Mouse (Mus musculus) forebrain, embryonic 13.5 days (tissue): Measurements from ENCODE around the gene Klhl2. TPM values are rescaled to one million over a fixed set of nuclear protein-coding genes. Genes with fewer than 3 reads are reported as not detected.

Experiments
- ATAC-seq: fragments of 200-750 bp; cut with Nextera tagmentation; 2 replicates; pipeline ENCODE4 v1.8.0; 2017
- H3K27ac ChIP-seq: fragments of 300-500 bp; sonication (generic); 2 replicates; pipeline ENCODE4 v1.5.1; 2015; ENCODE audit warnings: inconsistent platforms, mild to moderate bottlenecking, moderate library complexity
- H3K27me3 ChIP-seq: fragments of 300-500 bp; sonication (generic); 2 replicates; pipeline ENCODE4 v1.6.1; 2015; ENCODE audit warnings: mild to moderate bottlenecking, inconsistent platforms
- H3K36me3 ChIP-seq: fragments of 300-500 bp; sonication (generic); 2 replicates; pipeline ENCODE4 v1.6.1; 2015; ENCODE audit warnings: mild to moderate bottlenecking, inconsistent platforms; ENCODE audit not compliant: poor library complexity, severe bottlenecking
- H3K4me1 ChIP-seq: fragments of 300-500 bp; sonication (generic); 2 replicates; pipeline ENCODE4 v1.6.1; 2015; ENCODE audit warnings: inconsistent platforms
- H3K4me2 ChIP-seq: fragments of 300-500 bp; sonication (generic); 2 replicates; pipeline ENCODE4 v1.6.1; 2015; ENCODE audit warnings: inconsistent platforms, mild to moderate bottlenecking, moderate library complexity
- H3K4me3 ChIP-seq: fragments of 300-500 bp; sonication (generic); 2 replicates; pipeline ENCODE4 v1.5.1; 2015; ENCODE audit warnings: mild to moderate bottlenecking, inconsistent platforms
- H3K9ac ChIP-seq: fragments of 300-500 bp; sonication (generic); 2 replicates; pipeline ENCODE4 v1.6.1; 2015; ENCODE audit warnings: mild to moderate bottlenecking, inconsistent platforms
- H3K9me3 ChIP-seq: fragments of 300-500 bp; sonication (generic); replicated peaks from 2 replicates; pipeline ENCODE4 v1.6.1; 2016; ENCODE audit warnings: inconsistent platforms
- WGBS: fragments of 180-500 bp; shearing (Covaris S2); methylation state at CpG from one replicate; pipeline ENCODE4 v1.1.7; 2015; 5-methylcytosine and 5-hydroxymethylcytosine counted together
- polyA plus RNA-seq: library from polyadenylated mRNA; unstranded; fragments of >200 nt; fragmentation: Nextera tagmentation; extraction: Ambion mirVana; gene quantifications from 2 replicates; pipeline ENCODE4 v1.2.1, GENCODE M21; 2015

The Klhl2 gene
- 12.5 and 13.9 TPM in 2 replicates for polyA plus RNA-seq

DNA sequence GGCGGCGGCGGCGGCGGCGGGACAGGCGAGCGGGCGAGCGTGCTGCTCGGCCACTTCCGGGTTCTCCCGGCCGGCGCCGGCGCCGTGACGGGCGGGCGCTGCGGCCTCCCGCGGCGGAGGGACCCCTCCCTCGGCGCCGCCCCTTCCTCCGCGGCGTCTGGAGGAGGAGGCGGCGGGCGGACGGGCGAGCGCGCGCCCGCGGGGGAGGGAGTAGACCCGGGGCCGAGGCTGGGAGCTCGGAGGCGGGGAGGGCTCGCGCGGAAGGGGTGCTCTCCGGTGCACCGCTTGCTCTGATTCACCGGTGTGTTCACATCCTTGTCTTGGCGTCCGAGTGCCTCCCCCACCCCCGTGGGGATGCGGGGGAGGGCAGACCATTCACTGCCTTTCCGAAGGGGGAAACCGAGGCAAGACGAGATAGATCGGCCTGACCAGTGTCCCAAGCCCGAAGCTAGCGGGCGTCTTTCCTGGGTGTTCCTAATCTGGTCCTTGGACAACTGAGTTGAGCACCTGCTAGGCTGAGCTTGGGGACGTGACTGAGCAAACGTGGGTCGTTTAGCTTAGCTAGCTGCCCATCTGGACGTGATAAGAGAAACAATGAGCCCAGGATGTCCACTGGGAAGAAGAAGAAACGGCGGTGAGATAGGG is at the start of gene Klhl2:
Gene Klhl2 (minus strand): TSS at position 121 of the 645 bp plus-strand sequence.
- peak; percentile 90 for ATAC-seq
- under 1% methylated on average over 27 of the region's 68 CpGs for WGBS
- H3K9me3 ChIP-seq = no peaks in the 10 kb centered on the region
- H3K4me3 ChIP-seq = peak within 1 kb of the TSS; percentile 82
- H3K27me3 ChIP-seq = no peaks in the 10 kb centered on the region
- H3K27ac ChIP-seq = peak within 1 kb of the TSS; percentile 89
- H3K36me3 ChIP-seq = no peaks in the 10 kb centered on the region
- peak within 1 kb of the TSS; percentile 76 for H3K4me2 ChIP-seq
- peak within 1 kb of the TSS; percentile 92 for H3K9ac ChIP-seq
- H3K4me1 ChIP-seq = peaks cover 33% of the 10 kb centered on the region

DNA sequence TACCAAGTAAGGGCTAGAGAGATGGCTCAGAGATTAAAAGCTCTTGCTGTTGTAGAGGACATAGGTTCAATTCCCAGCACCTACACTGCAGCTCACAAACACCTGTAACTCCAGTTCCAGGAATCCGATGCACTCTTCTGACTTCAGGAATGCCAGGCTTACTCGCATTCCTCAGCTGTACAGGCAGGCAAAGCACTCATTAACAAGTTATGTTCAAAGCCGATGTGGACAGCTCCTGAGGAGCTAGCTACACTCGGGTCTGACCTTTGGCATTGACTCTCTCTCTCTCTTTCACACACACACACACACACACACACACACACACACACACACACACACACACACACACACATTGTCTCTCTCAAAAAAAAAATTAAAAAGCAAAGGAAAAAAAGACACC is 48.9 kb upstream of the Klhl2 start:
- no peaks in the 10 kb centered on the region for H3K9me3 ChIP-seq
- H3K27me3 ChIP-seq = no peaks in the 10 kb centered on the region
- no peak overlapping the region for H3K4me3 ChIP-seq
- H3K9ac ChIP-seq = no peak overlapping the region
- no peaks in the 10 kb centered on the region for H3K36me3 ChIP-seq
- H3K4me1 ChIP-seq = peaks cover 2% of the 10 kb centered on the region; the same call in 1 of the 2 replicates
- no peak overlapping the region for H3K27ac ChIP-seq
- ATAC-seq = no peak
- WGBS = 28% methylated on average over 4 of the region's 4 CpGs
- H3K4me2 ChIP-seq = no peak overlapping the region

DNA sequence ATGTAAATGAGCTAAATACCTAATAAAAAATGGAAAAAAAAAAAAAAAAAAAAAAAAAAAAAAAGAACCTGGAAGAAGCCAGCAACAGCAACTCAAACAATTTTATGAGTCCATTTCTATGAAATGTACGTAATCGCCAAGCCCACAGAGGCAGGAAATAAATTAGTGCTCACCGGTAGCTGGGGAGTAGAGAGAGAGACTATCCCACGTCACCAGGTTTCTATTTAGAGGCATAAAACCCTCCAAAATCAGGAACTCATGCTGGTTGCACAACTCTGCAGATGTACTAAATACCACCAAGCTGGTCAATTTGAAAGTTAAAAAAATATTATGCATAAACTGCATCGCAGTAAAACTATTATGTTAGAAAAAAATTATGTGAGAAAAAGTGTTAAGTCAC is 46.9 kb upstream of the Klhl2 start:
- no peak overlapping the region for H3K9ac ChIP-seq
- no peaks in the 10 kb centered on the region for H3K9me3 ChIP-seq
- H3K4me2 ChIP-seq = no peak overlapping the region
- no peak overlapping the region for H3K4me3 ChIP-seq
- no peak overlapping the region for H3K27ac ChIP-seq
- no peak for ATAC-seq
- H3K27me3 ChIP-seq = no peaks in the 10 kb centered on the region
- H3K4me1 ChIP-seq = no peaks in the 10 kb centered on the region
- H3K36me3 ChIP-seq = no peaks in the 10 kb centered on the region
- WGBS = 92% methylated on average over 5 of the region's 5 CpGs

DNA sequence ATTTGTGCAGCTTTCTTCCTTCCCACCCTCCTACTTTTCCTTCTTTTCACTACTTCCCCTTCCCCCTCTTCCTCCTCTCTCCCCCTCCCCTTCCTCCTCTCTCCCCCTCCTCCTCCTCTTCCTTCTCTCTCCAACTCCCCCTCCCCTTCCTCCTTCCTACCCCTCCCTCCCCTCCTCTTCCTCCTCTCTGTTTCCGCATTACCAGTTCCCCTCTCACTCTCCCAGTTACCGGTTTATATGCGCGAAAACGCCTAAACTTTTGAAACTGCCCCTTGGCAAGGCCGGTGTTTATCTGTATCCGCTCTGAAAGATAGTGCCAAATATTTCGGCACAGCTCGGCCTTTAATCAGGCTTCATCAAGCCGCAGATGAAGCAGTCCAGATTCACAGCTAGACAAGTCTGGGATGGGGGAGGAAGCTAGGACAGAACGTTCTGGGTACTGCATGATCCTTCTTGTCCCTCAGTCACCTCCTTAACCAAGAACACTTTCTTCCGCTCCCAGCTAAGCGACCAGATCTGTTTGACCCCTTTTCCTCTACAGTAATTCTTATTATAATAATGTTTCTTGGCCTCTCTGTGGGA is 30.9 kb upstream of the Klhl2 start:
- ATAC-seq = no peak
- H3K4me1 ChIP-seq = no peaks in the 10 kb centered on the region
- no peak overlapping the region for H3K9ac ChIP-seq
- no peak overlapping the region for H3K4me3 ChIP-seq
- no peak overlapping the region for H3K27ac ChIP-seq
- no peaks in the 10 kb centered on the region for H3K36me3 ChIP-seq
- no peak overlapping the region for H3K4me2 ChIP-seq
- H3K9me3 ChIP-seq = no peaks in the 10 kb centered on the region
- 49% methylated on average over 13 of the region's 13 CpGs for WGBS
- no peaks in the 10 kb centered on the region for H3K27me3 ChIP-seq

DNA sequence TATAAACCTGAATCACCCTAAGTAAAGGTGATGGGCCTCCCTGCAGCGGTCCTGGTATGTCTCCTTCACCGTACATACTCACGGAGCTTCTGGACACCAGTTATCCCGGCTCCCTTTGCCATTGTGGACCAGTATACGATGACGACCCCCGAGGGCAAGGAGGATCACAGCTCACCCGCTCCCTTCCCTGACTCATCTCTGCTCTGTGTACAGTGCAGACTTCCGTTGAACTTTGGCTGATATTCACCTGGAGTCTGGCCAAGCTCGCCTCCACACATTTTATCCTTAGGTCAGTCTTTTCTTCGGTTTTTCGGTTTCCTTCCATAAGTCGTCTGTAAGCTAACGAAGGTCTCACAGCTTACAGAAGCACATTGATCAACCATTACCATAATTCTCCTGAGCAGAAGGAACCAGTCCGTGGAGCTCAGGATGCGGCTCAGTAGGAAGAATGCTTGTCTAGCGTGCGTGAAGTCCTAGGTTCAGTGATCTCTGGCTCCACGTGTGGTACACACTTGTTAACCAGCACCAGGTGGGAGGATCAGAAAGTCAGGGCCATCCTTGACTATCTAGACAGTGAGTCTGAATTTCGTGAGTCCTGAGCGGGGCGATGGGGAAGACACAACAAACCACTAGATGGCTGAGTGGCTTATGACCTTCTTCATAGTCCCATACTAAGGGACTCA is 28.0 kb upstream of the Klhl2 start:
- no peak overlapping the region for H3K4me3 ChIP-seq
- no peak overlapping the region for H3K9ac ChIP-seq
- 89% methylated on average over 22 of the region's 22 CpGs for WGBS
- no peaks in the 10 kb centered on the region for H3K9me3 ChIP-seq
- H3K36me3 ChIP-seq = no peaks in the 10 kb centered on the region
- H3K27ac ChIP-seq = no peak overlapping the region
- H3K27me3 ChIP-seq = no peaks in the 10 kb centered on the region
- H3K4me1 ChIP-seq = no peaks in the 10 kb centered on the region
- no peak for ATAC-seq
- H3K4me2 ChIP-seq = no peak overlapping the region

DNA sequence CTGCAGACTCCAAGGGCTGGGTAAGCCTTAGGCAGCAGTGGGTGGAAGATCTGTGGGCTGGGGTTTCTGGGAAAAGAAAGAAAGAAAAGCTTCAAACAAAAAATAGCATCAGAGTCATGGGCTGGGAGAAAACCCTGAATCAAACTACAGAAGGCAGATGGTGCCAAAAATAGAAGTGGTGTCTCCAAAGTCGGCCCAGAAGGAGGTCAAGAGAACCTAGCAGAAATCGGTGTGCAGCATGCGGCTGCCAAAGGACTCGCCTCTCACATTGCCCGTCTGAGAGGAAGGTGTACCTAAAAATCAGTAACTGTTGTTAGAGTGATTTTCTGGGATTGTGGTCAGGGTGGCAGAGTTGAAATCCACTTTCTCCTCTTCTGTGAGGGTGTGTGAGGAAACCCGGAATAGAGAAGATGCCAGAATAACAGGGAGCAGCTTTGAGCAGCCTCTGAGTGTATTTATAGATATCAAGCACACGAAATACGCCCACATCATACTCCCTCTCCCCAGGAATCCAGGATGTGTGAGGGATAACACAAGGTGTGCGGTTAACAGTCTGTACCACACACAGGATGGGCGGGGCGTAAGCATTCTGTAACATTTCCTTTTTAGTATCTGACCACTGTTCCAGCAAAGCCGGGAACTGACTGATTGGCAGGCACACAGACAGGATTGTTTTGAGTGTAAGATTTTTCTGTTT is 21.8 kb upstream of the Klhl2 start:
- H3K27me3 ChIP-seq = no peaks in the 10 kb centered on the region
- no peak overlapping the region for H3K4me2 ChIP-seq
- H3K27ac ChIP-seq = no peak overlapping the region
- H3K9ac ChIP-seq = no peak overlapping the region
- 89% methylated on average over 12 of the region's 12 CpGs for WGBS
- no peak overlapping the region for H3K4me3 ChIP-seq
- H3K9me3 ChIP-seq = peaks cover 3% of the 10 kb centered on the region; the same call in 1 of the 2 replicates
- H3K4me1 ChIP-seq = no peaks in the 10 kb centered on the region
- ATAC-seq = no peak
- H3K36me3 ChIP-seq = no peaks in the 10 kb centered on the region

DNA sequence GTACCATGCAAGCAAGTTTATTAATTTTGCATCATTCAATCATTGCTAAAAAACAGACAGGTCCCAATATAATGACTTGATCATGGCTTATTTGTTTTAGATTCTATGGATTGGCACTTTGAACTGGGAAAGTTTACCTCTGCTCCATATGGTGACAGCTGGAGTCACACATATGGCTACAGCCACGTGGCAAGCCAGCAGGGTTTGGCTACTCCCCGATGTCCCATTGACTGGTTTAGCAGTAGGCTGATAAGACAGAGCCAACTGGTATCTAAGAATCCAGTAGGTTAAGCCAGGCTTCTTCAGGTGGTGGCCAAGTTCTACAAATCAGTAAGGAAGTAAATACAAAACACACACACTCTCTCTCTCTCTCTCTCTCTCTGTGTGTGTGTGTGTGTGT is 20.4 kb upstream of the Klhl2 start:
- Histone ChIP-seq H3K4me3 (no peak overlapping the region), H3K9ac (no peak overlapping the region), H3K36me3 (no peaks in the 10 kb centered on the region), H3K4me1 (no peaks in the 10 kb centered on the region), H3K27me3 (no peaks in the 10 kb centered on the region), H3K27ac (no peak overlapping the region), H3K4me2 (no peak overlapping the region), H3K9me3 (peaks cover 3% of the 10 kb centered on the region; the same call in 1 of the 2 replicates)
- WGBS = 58% methylated on average over 2 of the region's 2 CpGs
- ATAC-seq = no peak

DNA sequence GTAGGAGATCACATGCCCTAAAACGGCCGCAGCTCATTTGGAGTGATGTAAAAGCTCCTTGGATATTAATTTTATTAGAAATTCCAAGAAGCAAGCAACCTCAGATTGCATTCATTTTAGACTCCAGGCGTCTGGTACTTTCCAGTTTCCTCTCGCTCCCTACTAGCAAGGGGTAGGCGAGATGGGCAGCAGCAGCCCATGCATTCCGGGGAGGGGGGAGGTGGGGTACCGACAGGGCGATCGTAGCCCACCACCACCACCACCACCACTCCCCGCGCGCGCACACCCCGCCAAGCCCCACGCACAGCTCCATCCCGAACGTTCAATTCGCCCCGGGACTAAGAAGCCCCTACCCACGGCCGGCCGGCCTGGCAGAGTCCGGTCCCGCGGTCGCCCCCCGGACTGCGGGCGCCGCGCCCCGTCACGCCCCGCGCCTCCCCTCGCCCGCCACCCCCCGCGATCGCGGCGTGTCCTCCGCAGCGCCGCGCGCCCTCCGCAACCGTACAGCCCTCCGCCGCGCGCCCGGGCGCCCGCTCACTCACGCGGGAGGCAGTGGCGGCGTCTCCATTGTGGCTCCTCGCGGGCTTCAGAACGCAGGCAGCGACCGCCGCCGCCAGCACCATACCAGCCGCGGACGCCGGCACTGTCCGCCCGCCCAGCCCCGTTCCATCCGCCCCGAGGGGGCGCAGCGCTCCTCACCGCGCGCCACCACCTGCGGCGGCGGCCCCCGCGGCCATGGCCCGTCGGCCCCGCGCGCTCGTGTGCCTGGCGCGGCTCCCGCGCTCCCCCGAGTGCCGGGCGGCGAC is 523 bp downstream of the Klhl2 start:
- Histone ChIP-seq H3K4me2 (peak overlapping the region; percentile 76), H3K9me3 (no peaks in the 10 kb centered on the region), H3K4me1 (peaks cover 35% of the 10 kb centered on the region), H3K4me3 (peak overlapping the region; percentile 82), H3K36me3 (no peaks in the 10 kb centered on the region), H3K27ac (peak overlapping the region; percentile 89), H3K27me3 (no peaks in the 10 kb centered on the region), H3K9ac (peak overlapping the region; percentile 92)
- ATAC-seq = peak; percentile 87
- under 1% methylated on average over 25 of the region's 100 CpGs for whole genome bisulfite sequencing

DNA sequence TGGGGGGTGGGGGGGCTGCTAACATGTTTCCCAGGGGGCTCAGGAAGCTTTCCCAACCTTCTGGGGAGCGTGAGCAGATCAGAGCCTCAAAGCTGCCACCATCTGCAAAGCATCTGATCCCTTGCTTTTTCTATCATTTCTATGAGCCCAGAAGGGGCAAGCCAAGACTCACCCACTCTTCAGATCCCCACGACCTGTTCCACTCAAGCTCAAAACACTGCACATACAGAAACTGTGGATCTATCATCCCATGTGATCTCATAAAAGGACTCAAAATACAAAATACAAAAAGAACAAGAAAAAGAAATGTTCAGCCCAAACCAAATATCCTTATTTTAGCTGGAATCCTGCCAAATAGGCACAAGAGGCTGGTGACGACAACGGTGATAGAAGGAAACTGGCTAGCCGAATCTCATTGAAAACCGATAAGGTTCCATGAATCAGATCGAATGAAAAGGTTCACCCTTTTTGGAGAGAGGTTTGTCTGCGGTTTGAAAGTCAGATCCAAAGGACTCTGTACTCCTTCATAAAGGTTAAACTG is 1.5 kb downstream of the Klhl2 start:
- H3K27ac ChIP-seq = no peak overlapping the region
- no peak for ATAC-seq
- peak overlapping the region; percentile 76 for H3K4me2 ChIP-seq
- H3K4me3 ChIP-seq = peak overlapping the region; percentile 82
- peaks cover 35% of the 10 kb centered on the region for H3K4me1 ChIP-seq
- H3K9ac ChIP-seq = peak overlapping the region; percentile 92
- 1% methylated on average over 8 of the region's 8 CpGs for WGBS
- H3K36me3 ChIP-seq = no peaks in the 10 kb centered on the region
- H3K27me3 ChIP-seq = no peaks in the 10 kb centered on the region
- H3K9me3 ChIP-seq = no peaks in the 10 kb centered on the region

DNA sequence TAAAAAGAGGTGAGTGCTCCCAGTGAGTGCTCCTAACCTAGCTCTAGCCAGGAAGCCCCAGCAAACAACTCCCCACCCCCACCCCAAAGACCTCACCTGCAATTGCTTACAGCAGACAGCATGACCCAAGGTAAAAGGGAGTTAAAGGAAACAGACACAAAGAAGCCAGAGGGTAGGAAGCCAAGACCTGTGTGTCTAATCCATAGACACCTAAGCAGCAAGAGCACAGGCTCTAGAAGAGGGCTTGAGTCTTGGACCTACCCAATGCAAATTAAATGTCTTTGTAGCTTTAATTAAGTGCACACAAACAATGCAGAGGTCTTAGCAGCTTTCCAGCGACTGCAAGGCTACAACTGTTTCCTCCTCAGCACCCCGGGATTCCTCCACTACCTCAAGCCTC is 2.2 kb downstream of the Klhl2 start:
- WGBS = 2% methylated on average over 2 of the region's 2 CpGs
- Histone ChIP-seq H3K9me3 (no peaks in the 10 kb centered on the region), H3K9ac (0 out of 2 replicates have a peak overlapping the region, but pooled peaks have one; percentile 92), H3K27ac (no peak overlapping the region), H3K4me3 (peak overlapping the region; percentile 82), H3K27me3 (no peaks in the 10 kb centered on the region), H3K4me2 (peak overlapping the region; percentile 76), H3K4me1 (peaks cover 39% of the 10 kb centered on the region), H3K36me3 (no peaks in the 10 kb centered on the region)
- ATAC-seq = no peak

DNA sequence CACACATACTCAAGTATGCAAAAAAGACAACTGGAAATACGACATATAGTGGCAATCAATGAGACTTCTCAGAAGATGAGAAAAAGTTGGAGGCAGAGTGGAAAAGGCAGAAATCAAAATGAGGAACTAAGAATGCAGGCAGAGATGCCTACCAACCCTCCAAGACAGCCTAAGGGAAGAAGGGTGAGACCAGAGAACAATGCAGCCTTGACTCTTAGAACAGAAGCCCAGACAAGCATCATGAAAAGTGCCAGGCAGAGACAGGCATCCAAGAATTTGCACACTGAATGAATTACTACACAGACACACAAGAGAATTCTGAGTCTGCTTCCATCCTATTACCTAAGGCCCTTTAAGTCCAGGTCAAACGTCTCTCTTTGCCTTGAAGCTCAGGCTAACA is 2.6 kb downstream of the Klhl2 start:
- ATAC-seq = no peak
- Histone ChIP-seq H3K9me3 (no peaks in the 10 kb centered on the region), H3K27ac (no peak overlapping the region), H3K4me1 (peaks cover 39% of the 10 kb centered on the region), H3K9ac (no peak overlapping the region), H3K36me3 (no peaks in the 10 kb centered on the region), H3K4me2 (peak overlapping the region; percentile 76), H3K4me3 (peak overlapping the region; percentile 82; the same call in 1 of the 2 replicates), H3K27me3 (no peaks in the 10 kb centered on the region)
- 45% methylated on average over 2 of the region's 2 CpGs for WGBS
